Mouse (Mus musculus): ENCODE data around the gene Rfx1.
A peak's percentile ranks its signal among the peaks of the same experiment; 100 is the strongest.

Rfx1 gene

DNA sequence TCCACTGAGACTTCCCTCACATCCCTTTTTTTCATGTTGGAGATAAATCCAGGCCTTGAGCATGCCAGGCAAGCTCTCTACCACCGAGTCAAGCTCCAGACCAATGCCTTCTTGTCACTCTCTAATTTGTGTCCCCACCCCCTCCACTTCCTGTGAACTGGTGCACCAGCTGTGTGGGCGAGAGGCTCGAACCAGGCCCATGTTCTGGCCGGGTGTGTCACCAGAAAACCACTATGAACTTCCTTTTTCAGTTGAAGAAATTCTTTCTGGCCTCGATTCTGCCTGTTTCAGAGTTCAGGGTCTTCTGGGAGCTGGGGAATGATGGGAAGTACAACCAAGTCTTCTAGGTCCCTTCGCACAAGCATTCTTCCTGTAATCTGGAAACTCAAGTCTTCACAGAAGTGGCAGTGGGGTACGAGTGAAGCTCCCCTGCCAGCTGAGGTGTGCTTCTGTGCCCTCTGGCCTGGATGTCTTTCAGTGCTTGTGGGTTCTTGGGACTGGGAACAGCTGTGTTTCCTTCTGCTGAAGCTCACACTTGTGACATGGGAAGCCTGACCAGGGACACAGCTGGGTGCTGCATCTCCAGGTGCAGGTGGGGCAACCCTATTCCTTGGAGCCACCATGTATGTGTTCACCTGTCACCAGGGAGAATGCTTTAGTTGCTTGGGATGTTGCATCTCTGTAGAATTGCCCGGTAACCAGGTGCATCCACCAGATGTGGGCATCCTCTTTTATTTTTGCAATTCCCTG is 2.6 kb upstream of the Rfx1 start:
- DNase-seq = no peak

DNA sequence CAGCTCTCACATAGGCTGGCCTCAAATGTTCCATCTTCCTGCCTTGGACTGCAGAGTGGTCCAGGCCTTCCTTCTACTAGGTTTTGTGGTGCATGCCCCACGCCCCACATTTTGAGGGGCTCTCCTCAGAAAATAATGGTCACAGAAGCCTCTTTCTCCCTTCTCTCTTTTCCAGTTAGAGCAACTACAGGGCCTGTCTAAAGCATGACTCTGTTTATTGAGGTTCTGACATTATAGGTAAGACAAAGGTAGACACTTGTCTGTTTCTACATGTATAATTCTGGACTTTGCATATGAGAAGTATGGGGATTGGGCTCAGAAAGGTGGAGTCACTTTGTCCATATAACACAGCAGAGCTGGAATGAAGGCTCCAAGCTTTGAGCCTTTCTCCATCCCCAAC is 1.6 kb upstream of the Rfx1 start, which contains the start of gene Gm10643:
TSS of gene Gm10643 (minus strand) at position 101 of the 400 bp plus-strand sequence.
- no peak for DNase-seq

DNA sequence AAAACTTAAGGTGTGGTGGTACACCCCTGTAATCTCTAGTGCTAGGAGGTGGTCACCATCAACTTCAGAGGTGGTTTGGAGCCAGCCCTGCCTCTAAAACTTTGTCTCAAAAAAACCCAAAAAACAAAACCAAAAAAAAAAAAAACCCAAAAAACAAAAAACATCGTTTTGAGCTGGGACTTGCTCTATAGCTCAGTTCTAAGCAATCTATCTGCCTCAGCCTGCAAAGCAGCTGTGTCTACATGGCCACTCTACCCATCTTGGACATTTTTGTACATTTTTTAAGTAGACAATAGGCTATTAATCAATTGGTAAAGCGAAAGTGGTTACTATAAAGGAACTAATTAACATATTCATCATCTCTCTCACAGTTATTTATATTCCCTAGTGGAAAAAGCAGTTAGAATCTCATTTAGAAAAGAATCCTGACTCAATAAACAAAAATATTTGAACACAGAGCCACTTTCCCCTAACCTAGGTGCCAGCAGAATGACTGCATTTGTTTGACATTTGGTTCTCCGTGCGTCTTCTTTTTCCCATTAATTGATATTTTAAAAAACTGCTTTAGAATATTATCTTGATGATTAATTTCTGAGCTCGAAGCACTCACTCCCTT is 1.1 kb upstream of the Rfx1 start:
- no peak for DNase-seq

DNA sequence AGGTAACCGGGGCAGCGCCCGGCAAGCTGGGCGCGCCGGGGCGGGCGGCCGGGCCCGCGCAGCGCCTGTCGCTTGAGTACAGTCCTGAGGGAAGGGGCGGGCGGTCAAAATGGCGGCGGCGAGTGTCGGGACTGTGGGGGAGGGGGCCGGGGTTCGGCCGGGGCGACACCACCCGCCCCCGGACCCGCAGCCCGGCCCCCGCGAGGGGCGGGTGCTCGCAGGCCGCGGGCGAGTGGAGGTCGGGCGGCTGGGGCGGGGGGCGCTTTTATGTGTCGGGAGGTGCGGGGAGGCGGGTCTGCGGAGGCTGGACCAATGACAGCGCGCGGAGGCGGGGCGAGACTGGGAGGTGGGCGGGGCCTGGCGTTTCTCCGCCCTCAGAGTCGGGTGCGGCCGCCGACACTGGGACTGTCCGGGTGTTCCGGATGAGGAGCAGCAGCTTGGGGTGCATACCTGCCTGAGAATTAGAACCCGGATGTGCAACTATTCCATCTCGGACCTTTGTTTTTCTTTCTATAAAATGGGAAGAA is 476 bp downstream of the Rfx1 start:
- peak; percentile 95 for DNase-seq

DNA sequence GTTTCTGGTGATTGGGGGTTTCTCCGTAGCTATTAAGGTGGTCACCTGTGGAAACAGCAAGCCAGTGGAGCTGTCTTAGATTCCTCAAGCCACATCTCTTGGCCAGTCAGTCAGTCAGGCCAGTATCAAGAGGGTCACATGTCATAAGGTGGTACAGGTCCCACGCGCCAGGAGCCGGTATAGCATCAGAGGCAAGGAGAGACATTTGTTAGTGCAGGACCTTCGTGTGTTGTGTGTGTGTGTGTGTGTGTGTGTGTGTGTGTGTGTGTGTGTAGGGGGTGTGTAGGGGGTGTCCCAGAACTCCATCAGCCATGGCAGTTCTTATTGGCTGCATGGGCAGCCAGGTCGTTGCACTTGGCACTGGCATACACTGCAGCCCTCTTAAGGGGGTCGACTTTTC is 1.3 kb downstream of the Rfx1 start:
- no peak for DNase-seq

DNA sequence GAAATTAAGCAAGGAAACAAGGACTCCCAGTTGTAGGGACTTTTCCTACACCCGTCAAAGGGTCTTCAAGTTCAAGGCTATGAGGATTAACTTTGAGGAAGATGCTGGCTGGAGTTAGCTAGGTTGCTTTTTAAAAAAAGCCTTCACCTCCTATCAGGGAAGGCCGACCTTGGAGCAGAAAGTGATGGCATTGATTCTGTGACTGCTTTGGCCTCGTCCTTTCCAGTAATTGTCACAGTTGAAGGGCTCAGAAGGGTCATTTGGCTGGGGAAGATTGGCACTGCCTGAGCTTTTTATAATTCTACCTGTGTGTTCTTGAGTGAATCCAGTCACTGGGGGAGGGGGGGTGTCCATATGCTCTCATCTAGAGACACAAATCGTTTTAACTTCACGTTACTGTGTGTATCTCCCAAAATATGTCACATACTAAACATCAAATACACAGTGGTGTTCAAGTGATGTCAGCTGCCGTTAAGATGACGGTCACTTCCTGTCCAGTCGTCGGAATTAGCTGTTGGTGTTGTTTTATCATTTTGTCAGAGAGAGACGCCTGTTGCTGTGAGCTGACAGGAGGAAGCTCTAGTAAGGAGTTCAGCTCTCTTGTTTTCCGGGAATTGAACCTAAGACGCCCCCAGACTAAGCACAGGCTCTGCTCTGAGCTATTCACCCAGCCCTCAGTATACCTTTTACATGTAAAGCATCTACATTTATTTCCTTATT is 1.8 kb downstream of the Rfx1 start:
- no peak for DNase-seq

DNA sequence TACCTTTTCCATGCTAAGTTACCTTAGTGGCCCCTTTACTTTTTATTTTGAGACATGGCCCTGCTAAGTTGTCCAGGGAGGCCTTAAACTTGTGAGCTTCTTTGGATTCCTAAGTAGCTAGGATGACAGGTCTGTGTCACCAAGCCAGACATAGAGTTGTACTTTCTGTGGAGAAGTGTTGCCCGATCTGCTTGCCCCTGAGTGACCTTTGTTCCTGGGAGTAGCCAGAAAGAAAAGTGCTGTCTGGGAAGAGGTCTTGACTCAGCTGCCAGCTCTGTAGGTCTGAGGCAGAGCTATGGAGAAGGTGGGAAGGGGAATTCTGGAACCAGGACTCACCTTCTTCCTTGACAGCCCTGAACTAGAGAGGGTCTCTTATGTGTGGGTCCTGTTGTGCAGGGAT is 2.5 kb downstream of the Rfx1 start:
- DNase-seq = no peak

DNA sequence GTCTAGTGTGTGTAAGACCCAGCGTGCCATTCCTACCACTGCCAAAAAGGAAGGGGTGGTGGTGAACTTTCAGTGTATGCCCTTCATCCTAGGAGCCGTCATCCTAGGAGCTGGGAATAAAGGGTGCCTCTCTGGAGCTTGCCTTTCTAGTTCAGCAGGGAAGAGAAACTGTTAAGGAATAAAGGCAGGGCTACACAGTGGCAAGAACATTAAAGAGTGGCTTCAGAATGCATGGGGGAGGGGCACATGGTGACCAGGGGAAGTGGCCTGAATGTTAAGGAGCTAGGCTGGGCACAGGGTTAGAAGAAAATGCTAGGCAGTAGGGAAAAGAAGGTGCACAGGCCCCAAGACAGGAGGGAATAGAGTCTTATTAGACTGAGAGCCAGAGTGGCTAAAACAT is 3.1 kb downstream of the Rfx1 start:
- no peak for DNase-seq

DNA sequence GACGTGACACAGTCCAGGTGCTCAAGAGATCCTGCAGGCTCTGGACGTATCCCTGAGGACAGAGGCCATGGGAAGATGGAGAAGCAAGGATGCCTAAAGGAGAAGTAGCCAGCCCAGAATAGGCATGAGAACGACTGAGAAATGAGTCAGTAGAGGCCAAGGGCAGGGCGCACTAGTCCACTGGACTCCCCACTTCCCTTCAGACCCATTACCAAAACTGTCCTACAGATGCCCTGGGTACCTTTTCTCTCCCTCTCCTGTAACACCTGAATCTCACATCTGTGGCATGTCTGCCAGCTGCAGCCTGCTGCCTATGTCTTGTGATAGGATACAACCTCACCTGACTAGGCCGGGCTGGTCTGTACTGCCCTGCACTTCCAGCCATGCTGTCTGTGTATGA is 3.6 kb downstream of the Rfx1 start:
- DNase-seq = no peak

DNA sequence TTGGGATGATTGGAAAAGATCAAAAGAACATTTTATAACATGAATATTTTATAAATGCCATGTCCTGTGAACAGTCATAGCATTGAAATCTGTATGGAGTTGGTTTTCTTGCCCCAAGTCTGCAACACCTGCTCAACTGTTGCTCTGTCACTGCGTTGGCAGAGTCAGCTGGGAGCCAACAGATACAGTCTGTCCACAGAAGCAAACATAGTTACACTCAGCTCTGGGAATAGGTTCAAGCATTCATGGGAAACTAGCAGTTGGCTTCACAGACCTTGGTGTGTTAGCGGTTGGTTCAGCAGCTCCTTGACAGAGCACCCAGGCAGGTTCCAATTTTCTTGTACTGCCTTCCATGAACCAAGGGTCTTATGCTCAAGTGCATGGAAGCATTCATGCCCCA is 4.0 kb downstream of the Rfx1 start:
- DNase-seq = no peak

DNA sequence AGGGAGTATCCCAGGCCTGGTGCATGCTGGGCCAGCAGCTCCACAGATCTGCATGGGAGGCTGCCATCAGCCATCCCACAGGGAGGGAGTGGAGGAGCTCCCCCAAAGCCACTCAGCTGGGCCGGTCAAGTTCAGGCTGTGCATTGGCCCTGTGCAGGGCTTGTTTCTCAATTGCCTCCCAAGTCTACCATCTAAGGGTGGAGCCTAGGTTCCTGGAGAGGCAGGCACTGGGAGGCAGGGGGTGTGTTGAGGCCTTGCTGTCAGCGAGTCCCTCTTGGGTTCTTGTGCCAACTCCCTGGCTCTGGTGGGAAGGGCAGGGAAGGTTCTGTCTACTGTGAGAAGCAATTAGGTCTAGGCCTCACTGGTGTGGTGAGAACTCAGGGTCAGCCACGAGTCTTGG is 5.3 kb downstream of the Rfx1 start:
- DNase-seq = no peak

DNA sequence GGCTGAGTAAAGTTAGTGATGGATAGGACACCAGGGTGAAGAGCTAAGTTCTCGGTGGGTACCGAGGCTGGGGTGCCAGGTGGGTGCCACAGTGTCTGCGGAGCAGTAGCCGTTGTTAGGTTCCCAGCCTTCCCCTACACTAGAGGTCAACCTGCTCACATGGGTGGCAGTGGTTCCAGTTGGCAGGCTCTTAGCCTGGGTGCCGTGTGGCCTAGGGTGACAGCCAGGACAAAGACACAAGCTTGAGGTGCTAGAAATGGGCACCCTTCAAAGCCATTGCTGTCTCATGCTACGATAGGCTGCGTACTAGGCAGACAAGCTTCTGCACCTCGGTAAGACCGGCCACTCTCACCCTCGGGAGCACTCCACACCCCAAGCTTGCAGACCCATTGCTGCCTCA is 5.7 kb downstream of the Rfx1 start:
- no peak for DNase-seq

DNA sequence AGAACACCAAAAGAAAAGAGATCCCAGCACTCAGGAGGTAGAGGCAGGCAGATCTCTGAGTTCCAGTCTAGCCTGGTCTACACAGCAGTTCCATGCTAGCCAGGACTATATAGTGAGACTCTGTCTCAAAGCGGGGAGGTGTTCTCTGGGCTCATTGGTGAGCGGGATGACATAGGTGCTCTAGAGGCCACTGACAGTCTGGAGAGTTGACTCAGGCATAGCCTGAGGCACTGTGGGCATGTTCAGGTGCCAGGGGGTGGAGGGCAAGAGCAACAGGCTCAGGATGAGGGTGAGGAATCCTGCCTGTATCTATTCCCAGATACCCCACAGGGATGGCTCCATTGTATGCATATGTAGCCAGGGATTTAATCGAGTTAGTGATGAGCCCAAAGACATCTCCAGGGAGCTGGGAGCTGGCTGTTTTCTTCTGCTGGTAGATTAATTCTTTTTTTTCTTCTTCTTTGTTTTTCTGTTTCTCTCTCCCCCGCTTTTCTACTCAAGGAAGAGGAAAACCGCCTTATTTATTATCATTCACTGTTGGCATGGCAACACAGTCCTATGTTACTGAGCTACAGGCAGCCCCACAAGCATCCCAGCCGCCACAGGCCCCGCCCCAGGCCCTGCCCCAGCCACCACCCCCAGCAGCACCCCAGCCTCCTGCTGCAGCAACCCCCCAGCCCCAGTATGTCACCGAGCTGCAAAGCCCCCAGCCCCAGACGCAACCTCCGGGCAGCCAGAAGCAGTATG is 6.8 kb downstream of the Rfx1 start:
- no peak for DNase-seq

DNA sequence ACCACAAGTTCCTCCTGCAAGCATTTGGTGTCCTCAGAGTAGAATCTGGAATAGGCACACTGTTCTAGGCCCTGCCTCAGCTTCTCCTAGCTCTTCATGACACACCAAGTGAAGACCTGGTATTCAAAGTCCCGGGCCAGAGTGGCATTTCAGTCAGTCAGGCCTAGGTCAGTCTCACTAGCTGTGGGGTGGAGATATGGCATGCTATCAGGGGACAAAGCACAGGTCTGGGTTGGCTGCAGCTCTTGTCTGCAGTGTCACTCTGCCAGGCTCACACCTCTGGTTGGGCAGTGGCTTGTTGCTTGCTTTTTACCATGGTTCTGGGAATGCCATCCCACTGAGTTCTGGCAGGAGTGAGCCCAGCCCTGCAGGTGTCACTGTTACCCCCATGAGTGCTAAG is 9.8 kb downstream of the Rfx1 start:
- no peak for DNase-seq

DNA sequence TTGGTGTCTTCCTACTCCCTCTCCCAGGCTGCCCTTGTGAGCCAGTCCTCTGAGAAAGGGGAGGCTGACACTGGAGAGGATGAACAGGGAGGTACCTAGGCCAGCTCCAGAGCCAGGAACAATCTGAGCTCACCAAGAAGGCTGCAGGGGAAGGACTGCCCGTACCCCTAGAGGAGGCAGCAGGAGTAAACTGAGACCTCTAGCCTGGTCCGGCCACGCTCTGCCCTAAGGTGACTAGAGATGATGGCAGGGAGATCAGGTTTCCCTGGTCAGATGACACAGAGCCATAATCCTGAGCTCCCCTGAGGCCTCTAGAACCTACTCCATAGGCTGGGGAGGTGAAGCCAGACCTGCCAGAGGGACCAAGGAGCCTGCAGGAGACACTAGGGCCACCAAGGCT is 10.2 kb downstream of the Rfx1 start:
- DNase-seq = no peak

DNA sequence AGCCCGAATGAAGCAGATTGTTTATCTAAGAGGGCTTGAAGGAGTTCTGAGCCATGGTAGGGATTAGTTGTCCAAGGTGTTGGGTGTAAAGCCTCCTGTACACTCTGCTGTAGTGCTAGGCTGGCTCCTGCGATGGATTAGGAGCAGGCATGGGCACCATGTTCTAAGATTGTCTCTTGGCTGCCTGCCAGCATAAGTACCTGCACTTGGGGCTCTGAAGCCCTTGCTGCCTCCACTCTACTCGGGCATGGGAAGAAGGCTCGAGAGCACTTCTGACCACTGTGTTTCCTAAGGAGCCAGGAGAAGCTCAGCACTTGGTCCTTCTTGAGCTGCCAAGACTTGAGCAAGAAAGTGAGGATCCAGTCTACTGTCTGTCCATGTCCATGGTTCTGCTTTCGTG is 12.6 kb downstream of the Rfx1 start:
- no peak for DNase-seq

DNA sequence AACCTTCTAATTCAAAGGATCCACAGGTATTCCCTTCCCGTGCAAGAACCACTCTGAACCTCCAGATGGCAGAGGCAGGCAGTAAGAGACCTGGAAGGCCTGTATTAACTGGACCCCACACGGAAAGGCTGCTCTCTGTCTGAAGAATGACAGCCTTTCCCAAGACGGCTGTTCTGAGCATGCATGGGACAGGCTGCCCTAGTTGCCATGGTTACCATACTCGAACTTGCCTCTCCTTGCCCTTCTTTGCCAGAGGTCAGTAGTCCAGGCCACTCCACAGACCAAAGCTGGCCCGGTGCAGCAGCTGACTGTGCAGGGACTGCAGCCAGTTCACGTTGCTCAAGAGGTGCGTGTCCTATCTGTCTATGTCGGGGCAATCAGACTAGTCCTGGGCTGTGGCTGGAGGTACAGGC is 17.2 kb downstream of the Rfx1 start:
- no peak for DNase-seq

DNA sequence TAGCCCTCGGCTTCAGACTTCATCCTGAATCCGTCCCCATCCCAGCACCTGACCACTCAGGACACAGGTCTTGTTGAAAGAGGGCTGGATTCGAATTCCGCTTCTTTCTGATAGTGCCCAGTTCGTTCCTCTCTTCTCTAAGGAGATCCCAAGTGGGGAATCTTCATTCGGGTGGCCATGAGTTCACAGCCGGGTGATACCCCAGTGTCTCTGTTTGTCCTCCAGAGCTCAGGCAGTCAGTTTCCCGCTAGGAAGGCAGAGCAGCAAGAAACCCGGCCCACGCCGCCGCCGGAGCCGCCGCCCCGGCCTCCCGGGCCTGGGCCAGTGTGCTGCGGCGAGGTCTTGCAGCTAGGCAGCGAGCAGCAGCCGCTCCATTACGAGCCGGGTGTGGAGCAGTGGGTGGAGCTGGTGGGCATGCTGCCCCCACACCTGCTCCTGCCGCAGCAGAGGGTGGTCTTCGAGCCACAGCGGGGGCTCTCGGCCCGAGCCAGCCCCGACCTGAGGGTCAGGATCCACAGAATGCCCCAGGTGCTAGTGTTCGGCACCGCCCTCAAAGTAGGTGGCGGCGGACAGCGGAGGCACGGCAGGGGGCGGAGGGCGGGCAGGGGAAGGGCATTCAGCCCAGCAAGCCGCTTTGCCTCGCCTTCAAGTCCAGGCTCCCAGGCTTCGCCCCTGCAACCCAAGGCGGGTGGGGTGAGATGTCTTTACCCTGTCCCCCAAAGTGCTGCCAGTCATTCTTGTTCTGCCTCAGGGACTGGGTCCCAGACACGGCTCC is 17.9 kb downstream of the Rfx1 start:
- no peak for DNase-seq

DNA sequence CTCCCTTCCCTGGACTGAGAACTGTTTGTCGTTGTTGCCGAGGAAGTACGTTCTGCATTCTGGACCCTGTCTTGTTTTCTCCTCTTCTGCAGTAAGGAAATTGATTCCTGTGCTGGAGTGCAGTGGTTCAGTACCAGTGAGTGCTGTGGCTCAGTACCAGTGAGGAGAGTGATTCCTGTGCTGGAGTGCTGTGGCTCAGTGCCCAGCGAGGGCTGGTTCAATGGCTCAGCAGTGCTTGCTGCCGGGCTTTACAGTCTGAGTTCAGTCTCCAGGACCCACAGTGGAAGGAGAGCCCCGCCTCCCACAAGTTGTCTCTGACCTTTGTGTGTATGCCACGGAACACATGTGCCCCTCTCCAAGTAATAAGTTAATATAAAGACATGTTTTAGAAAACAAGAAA is 20.5 kb downstream of the Rfx1 start:
- DNase-seq = no peak

DNA sequence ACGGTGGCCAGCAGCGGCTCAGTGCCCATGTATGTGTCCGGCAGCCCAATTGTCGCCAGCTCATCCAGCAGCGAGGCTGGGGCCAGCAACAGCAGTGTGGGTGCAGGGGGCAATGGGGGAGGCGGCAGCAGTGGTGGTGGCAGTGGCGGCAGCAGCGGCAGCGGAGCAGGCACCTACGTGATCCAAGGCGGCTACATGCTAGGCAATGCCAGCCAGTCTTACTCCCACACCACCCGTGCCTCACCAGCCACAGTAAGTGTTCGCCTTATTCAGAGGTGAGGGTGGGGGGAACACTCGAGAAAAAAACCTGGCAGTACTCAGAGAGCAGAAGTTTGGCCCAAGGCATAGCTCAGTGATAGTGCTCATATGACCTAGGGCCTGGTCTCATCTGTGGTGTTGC is 21.2 kb downstream of the Rfx1 start:
- no peak for DNase-seq

DNA sequence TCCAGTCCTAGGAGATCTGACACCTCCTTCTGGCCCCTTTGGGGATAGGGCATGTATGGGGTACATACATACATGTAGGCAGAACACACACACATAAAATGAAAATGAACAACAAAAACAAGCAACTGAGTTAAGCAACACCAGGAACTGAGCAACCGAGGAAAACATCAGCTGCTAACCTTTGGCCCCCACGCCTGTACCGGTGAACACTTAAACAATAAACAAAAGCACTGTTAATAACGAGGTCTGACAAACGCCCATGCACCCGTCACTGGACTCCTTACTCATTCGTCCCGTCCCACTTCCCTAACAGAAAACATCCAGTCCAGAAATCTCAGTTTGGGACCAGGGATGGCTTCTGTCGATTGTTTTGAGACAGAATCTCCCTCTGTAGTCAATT is 22.6 kb downstream of the Rfx1 start:
- no peak for DNase-seq

DNA sequence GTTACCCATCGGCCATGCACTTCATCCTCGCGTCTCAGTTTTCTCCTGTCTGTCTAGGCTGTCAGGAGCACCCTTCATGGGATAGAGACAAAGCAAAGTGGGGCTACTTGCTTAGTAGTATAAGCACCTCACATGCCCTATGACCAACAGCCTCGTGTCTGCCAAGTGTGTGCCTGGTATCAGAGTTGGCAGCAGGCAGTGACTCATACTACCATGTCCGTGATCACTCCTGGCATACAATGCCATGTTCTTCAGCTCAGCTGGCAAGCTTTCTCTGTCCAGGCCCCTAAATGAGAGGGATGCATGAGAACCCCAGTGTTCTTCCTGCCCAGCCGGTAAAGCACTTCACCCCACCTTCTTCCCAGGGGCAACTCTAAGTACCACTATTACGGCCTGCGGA is 24.0 kb downstream of the Rfx1 start:
- no peak for DNase-seq

Data from cerebellum, postnatal 36 days (tissue).